Mouse (Mus musculus): ENCODE results near the gene Dkkl1. TPM values are rescaled to one million over a fixed set of nuclear protein-coding genes. Genes with fewer than 3 reads are reported as not detected.

The Dkkl1 gene
- polyA plus RNA-seq, 1 experiment: 4.2 TPM

DNA sequence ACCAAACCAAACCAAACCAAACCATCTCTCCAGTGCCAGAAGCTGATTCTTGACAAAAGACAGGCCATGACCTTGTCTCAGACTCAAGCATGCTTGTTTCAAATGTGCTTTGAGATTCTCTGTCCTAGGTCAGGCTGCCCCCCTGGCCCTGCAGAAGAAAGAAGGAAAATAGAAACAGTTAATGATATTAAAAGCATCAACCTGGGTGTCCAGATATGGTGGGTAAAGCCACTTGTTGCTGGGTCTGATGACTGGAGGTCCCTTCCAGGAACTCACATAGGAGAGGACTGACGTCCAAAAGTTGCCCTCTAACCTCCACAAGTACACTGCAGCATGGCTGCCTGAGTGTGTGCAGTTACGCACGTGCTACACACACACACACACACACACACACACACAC is 51.1 kb downstream of the Dkkl1 start:
- Histone ChIP-seq H3K4me3 (ENCODE audit: low read depth, low read length) (no peak overlapping the region), H3K27ac (ENCODE audit: insufficient read depth, low read length) (no peak overlapping the region), H3K27me3 (ENCODE audit: control insufficient read depth, insufficient read depth, low read length, poor library complexity, severe bottlenecking) (peaks cover 1% of the 10 kb centered on the region; the same call in 1 of the 2 replicates), H3K9me3 (replicated peaks; ENCODE audit: control insufficient read depth, insufficient read depth, low read length, poor library complexity, severe bottlenecking) (no peaks in the 10 kb centered on the region), H3K36me3 (ENCODE audit: control insufficient read depth, insufficient read depth, low read length, poor library complexity, severe bottlenecking) (no peaks in the 10 kb centered on the region), H3K4me1 (ENCODE audit: control insufficient read depth, insufficient read depth, low read length) (no peaks in the 10 kb centered on the region), H3K9ac (ENCODE audit: low read depth, poor library complexity, severe bottlenecking) (no peak overlapping the region)
- TF ChIP-seq POLR2A (IDR thresholded peaks at IDR 0.05; ENCODE audit: insufficient read depth, low read length): no peak
- TF ChIP-seq EP300 (IDR thresholded peaks at IDR 0.05; ENCODE audit: insufficient read depth, low read depth, low read length): no peak
- no peak for TF ChIP-seq CTCF (IDR thresholded peaks at IDR 0.05; ENCODE audit: low read depth, low read length)

DNA sequence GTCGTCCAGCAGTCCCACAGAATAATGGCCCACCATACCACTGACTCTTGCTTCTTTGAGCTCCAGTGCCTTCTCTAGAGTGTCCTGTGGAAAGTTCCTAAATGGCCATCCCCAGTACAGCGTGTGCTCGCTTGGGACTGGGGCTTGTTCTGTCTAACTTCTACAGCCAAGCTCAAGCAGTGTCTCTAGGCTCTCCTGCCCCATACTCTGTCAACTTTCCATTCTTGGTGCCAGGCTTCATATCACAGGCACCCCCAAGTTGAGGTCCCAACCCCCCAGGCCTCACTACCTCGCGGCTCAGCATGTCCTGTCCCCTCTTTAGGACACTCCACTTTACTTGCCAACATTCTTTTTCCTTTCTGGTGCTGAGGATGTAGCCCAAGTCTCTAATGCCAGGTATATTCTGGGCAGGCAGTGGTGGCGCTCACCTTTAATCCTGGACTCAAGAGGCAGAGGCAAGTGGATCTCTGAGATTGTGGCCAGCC is 51.6 kb downstream of the Dkkl1 start:
- Histone ChIP-seq H3K4me3 (ENCODE audit: low read depth, low read length) (no peak overlapping the region), H3K4me1 (ENCODE audit: control insufficient read depth, insufficient read depth, low read length) (no peaks in the 10 kb centered on the region), H3K9ac (ENCODE audit: low read depth, poor library complexity, severe bottlenecking) (no peak overlapping the region), H3K36me3 (ENCODE audit: control insufficient read depth, insufficient read depth, low read length, poor library complexity, severe bottlenecking) (no peaks in the 10 kb centered on the region), H3K27me3 (ENCODE audit: control insufficient read depth, insufficient read depth, low read length, poor library complexity, severe bottlenecking) (peaks cover 1% of the 10 kb centered on the region; the same call in 1 of the 2 replicates), H3K27ac (ENCODE audit: insufficient read depth, low read length) (no peak overlapping the region), H3K9me3 (replicated peaks; ENCODE audit: control insufficient read depth, insufficient read depth, low read length, poor library complexity, severe bottlenecking) (no peaks in the 10 kb centered on the region)
- no peak for TF ChIP-seq POLR2A (IDR thresholded peaks at IDR 0.05; ENCODE audit: insufficient read depth, low read length)
- no peak for TF ChIP-seq CTCF (IDR thresholded peaks at IDR 0.05; ENCODE audit: low read depth, low read length)

GRCm38 (mm10) chr7:45158991-45159390 is 53.0 kb downstream of the Dkkl1 start:
- H3K4me3 ChIP-seq (ENCODE audit: low read depth, low read length): no peak overlapping the region
- no peaks in the 10 kb centered on the region for H3K36me3 ChIP-seq (ENCODE audit: control insufficient read depth, insufficient read depth, low read length, poor library complexity, severe bottlenecking)
- no peak for TF ChIP-seq EP300 (IDR thresholded peaks at IDR 0.05; ENCODE audit: insufficient read depth, low read depth, low read length)
- TF ChIP-seq CTCF (IDR thresholded peaks at IDR 0.05; ENCODE audit: low read depth, low read length): no peak
- no peak for TF ChIP-seq POLR2A (IDR thresholded peaks at IDR 0.05; ENCODE audit: insufficient read depth, low read length)
- H3K27ac ChIP-seq (ENCODE audit: insufficient read depth, low read length): no peak overlapping the region
- no peak overlapping the region for H3K9ac ChIP-seq (ENCODE audit: low read depth, poor library complexity, severe bottlenecking)
- H3K9me3 ChIP-seq (replicated peaks; ENCODE audit: control insufficient read depth, insufficient read depth, low read length, poor library complexity, severe bottlenecking): no peaks in the 10 kb centered on the region
- H3K27me3 ChIP-seq (ENCODE audit: control insufficient read depth, insufficient read depth, low read length, poor library complexity, severe bottlenecking): peaks cover 1% of the 10 kb centered on the region; the same call in 1 of the 2 replicates
- H3K4me1 ChIP-seq (ENCODE audit: control insufficient read depth, insufficient read depth, low read length): no peaks in the 10 kb centered on the region

Other genes starting within 250 kb of the Dkkl1 start
- gene Cpt1c, start 237.3 kb downstream of the Dkkl1 start, polyA plus RNA-seq (2011; ENCODE audit: insufficient read depth, insufficient read length, low read depth, missing spikeins): 73.3 and 84.5 TPM in 2 replicates
- gene Prmt1, start 225.6 kb downstream of the Dkkl1 start, polyA plus RNA-seq (2011; ENCODE audit: insufficient read depth, insufficient read length, low read depth, missing spikeins): 461 and 485 TPM in 2 replicates
- gene Irf3, start 214.5 kb downstream of the Dkkl1 start, polyA plus RNA-seq (2011; ENCODE audit: insufficient read depth, insufficient read length, low read depth, missing spikeins): 56.1 and 57.5 TPM in 2 replicates
- gene Bcl2l12, start 213.4 kb downstream of the Dkkl1 start, polyA plus RNA-seq (2011; ENCODE audit: insufficient read depth, insufficient read length, low read depth, missing spikeins): 41.9 and 46.8 TPM in 2 replicates
- gene Scaf1, start 195.8 kb downstream of the Dkkl1 start, polyA plus RNA-seq (2011; ENCODE audit: insufficient read depth, insufficient read length, low read depth, missing spikeins): 64.2 and 73.2 TPM in 2 replicates
- gene Rras, start 194.2 kb downstream of the Dkkl1 start, polyA plus RNA-seq (2011; ENCODE audit: insufficient read depth, insufficient read length, low read depth, missing spikeins): 72.4 and 80.4 TPM in 2 replicates
- 35.0 and 35.5 TPM in 2 replicates for gene Prr12, start 159.3 kb downstream of the Dkkl1 start, polyA plus RNA-seq (2011; ENCODE audit: insufficient read depth, insufficient read length, low read depth, missing spikeins)
- 58.1 and 62.4 TPM in 2 replicates for gene Nosip, start 149.7 kb downstream of the Dkkl1 start, polyA plus RNA-seq (2011; ENCODE audit: insufficient read depth, insufficient read length, low read depth, missing spikeins)
- gene Prrg2, start 149.5 kb downstream of the Dkkl1 start, polyA plus RNA-seq (2011; ENCODE audit: insufficient read depth, insufficient read length, low read depth, missing spikeins): 7.7 and 12.0 TPM in 2 replicates
- 66.7 and 88.2 TPM in 2 replicates for gene Rcn3, start 119.9 kb downstream of the Dkkl1 start, polyA plus RNA-seq (2011; ENCODE audit: insufficient read depth, insufficient read length, low read depth, missing spikeins)
- gene Fcgrt, start 108.3 kb downstream of the Dkkl1 start, polyA plus RNA-seq (2011; ENCODE audit: insufficient read depth, insufficient read length, low read depth, missing spikeins): 2.0 and 2.5 TPM in 2 replicates
- gene Rps11, start 87.7 kb downstream of the Dkkl1 start, polyA plus RNA-seq (2011; ENCODE audit: insufficient read depth, insufficient read length, low read depth, missing spikeins): 2,753 and 2,969 TPM in 2 replicates
- gene Rpl13a, start 83.4 kb downstream of the Dkkl1 start, polyA plus RNA-seq (2011; ENCODE audit: insufficient read depth, insufficient read length, low read depth, missing spikeins): 3,729 and 4,020 TPM in 2 replicates
- gene Gm45713, start 75.9 kb downstream of the Dkkl1 start, polyA plus RNA-seq (2011; ENCODE audit: insufficient read depth, insufficient read length, low read depth, missing spikeins): not detected in 2 replicates
- gene Flt3l, start 75.7 kb downstream of the Dkkl1 start, polyA plus RNA-seq (2011; ENCODE audit: insufficient read depth, insufficient read length, low read depth, missing spikeins): 3.0 and 3.7 TPM in 2 replicates
- 38.5 and 43.6 TPM in 2 replicates for gene Pih1d1, start 57.8 kb downstream of the Dkkl1 start, polyA plus RNA-seq (2011; ENCODE audit: insufficient read depth, insufficient read length, low read depth, missing spikeins)
- gene Aldh16a1, start 57.6 kb downstream of the Dkkl1 start, polyA plus RNA-seq (2011; ENCODE audit: insufficient read depth, insufficient read length, low read depth, missing spikeins): 36.9 and 44.2 TPM in 2 replicates
- gene Slc17a7, start 48.2 kb downstream of the Dkkl1 start, polyA plus RNA-seq (2011; ENCODE audit: insufficient read depth, insufficient read length, low read depth, missing spikeins): 0.94 and 1.6 TPM in 2 replicates
- 0.68 and 1.2 TPM in 2 replicates for gene Gfy, start 32.6 kb downstream of the Dkkl1 start, polyA plus RNA-seq (2011; ENCODE audit: insufficient read depth, insufficient read length, low read depth, missing spikeins)
- not detected in 2 replicates for gene Pth2, start 31.2 kb downstream of the Dkkl1 start, polyA plus RNA-seq (2011; ENCODE audit: insufficient read depth, insufficient read length, low read depth, missing spikeins)
- gene Ccdc155, start 7.3 kb downstream of the Dkkl1 start, polyA plus RNA-seq (2011; ENCODE audit: insufficient read depth, insufficient read length, low read depth, missing spikeins): 2.2 and 2.6 TPM in 2 replicates
- 147 and 152 TPM in 2 replicates for gene Tead2, start 3.6 kb upstream of the Dkkl1 start, polyA plus RNA-seq (2011; ENCODE audit: insufficient read depth, insufficient read length, low read depth, missing spikeins)
- 2.2 and 3.4 TPM in 2 replicates for gene Cd37, start 27.0 kb upstream of the Dkkl1 start, polyA plus RNA-seq (2011; ENCODE audit: insufficient read depth, insufficient read length, low read depth, missing spikeins)
- gene Slc6a16, start 28.9 kb upstream of the Dkkl1 start, polyA plus RNA-seq (2011; ENCODE audit: insufficient read depth, insufficient read length, low read depth, missing spikeins): 0.55 and 0.63 TPM in 2 replicates
- gene Slc6a21, start 65.4 kb upstream of the Dkkl1 start, polyA plus RNA-seq (2011; ENCODE audit: insufficient read depth, insufficient read length, low read depth, missing spikeins): not detected in 2 replicates
- gene Trpm4, start 121.6 kb upstream of the Dkkl1 start, polyA plus RNA-seq (2011; ENCODE audit: insufficient read depth, insufficient read length, low read depth, missing spikeins): 18.9 and 19.8 TPM in 2 replicates
- gene Hrc, start 123.1 kb upstream of the Dkkl1 start, polyA plus RNA-seq (2011; ENCODE audit: insufficient read depth, insufficient read length, low read depth, missing spikeins): 5.2 and 6.9 TPM in 2 replicates
- 7.2 and 9.3 TPM in 2 replicates for gene Ppfia3, start 154.9 kb upstream of the Dkkl1 start, polyA plus RNA-seq (2011; ENCODE audit: insufficient read depth, insufficient read length, low read depth, missing spikeins)
- gene Lin7b, start 158.4 kb upstream of the Dkkl1 start, polyA plus RNA-seq (2011; ENCODE audit: insufficient read depth, insufficient read length, low read depth, missing spikeins): 0.88 TPM in 1 of 2 replicates, not detected in the other
- 686 and 799 TPM in 2 replicates for gene Snrnp70, start 183.6 kb upstream of the Dkkl1 start, polyA plus RNA-seq (2011; ENCODE audit: insufficient read depth, insufficient read length, low read depth, missing spikeins)
- gene Kcna7, start 193.5 kb upstream of the Dkkl1 start, polyA plus RNA-seq (2011; ENCODE audit: insufficient read depth, insufficient read length, low read depth, missing spikeins): 0.41 TPM in 1 of 2 replicates, not detected in the other
- 5.0 and 5.2 TPM in 2 replicates for gene Ntf5, start 201.5 kb upstream of the Dkkl1 start, polyA plus RNA-seq (2011; ENCODE audit: insufficient read depth, insufficient read length, low read depth, missing spikeins)
- not detected in 2 replicates for gene Lhb, start 208.7 kb upstream of the Dkkl1 start, polyA plus RNA-seq (2011; ENCODE audit: insufficient read depth, insufficient read length, low read depth, missing spikeins)
- 24.4 and 26.7 TPM in 2 replicates for gene Gys1, start 222.7 kb upstream of the Dkkl1 start, polyA plus RNA-seq (2011; ENCODE audit: insufficient read depth, insufficient read length, low read depth, missing spikeins)
- gene Ruvbl2, start 225.9 kb upstream of the Dkkl1 start, polyA plus RNA-seq (2011; ENCODE audit: insufficient read depth, insufficient read length, low read depth, missing spikeins): 263 and 267 TPM in 2 replicates
- gene Ftl1, start 247.7 kb upstream of the Dkkl1 start, polyA plus RNA-seq (2011; ENCODE audit: insufficient read depth, insufficient read length, low read depth, missing spikeins): 5,956 and 6,533 TPM in 2 replicates